Mouse (Mus musculus) neural tube, embryonic 15.5 days (tissue): ENCODE measurements at regions not wholly inside any gene's neighbourhood (a gene's known extent, or its start where the extent isn't known, plus 50 kb on each side); places are given as distances from the start of the nearest gene placed in this dataset.

ENCODE experiments used
- ATAC-seq: fragments of 200-750 bp; cut with Nextera tagmentation; 2 replicates; pipeline ENCODE4 v1.8.0; 2017; ENCODE audit warnings: mild to moderate bottlenecking, moderate TSS enrichment, moderate library complexity; ENCODE audit not compliant: low FRiP score
- H3K27ac ChIP-seq: fragments of 300-500 bp; sonication (generic); replicated peaks from 2 replicates; pipeline ENCODE4 v1.5.1; 2015; ENCODE audit warnings: mild to moderate bottlenecking, inconsistent platforms
- H3K27me3 ChIP-seq: fragments of 300-500 bp; sonication (generic); replicated peaks from 2 replicates; pipeline ENCODE4 v1.6.1; 2015; ENCODE audit warnings: inconsistent platforms
- H3K36me3 ChIP-seq: fragments of 300-500 bp; sonication (generic); 2 replicates; pipeline ENCODE4 v1.6.1; 2015; ENCODE audit warnings: inconsistent platforms
- H3K4me1 ChIP-seq: fragments of 300-500 bp; sonication (generic); 2 replicates; pipeline ENCODE4 v1.6.1; 2015; ENCODE audit warnings: inconsistent platforms
- H3K4me2 ChIP-seq: fragments of 300-500 bp; sonication (generic); 2 replicates; pipeline ENCODE4 v1.6.1; 2015; ENCODE audit warnings: inconsistent platforms, mild to moderate bottlenecking, moderate library complexity
- H3K4me3 ChIP-seq: fragments of 300-500 bp; sonication (generic); replicated peaks from 2 replicates; pipeline ENCODE4 v1.5.1; 2015; ENCODE audit warnings: mild to moderate bottlenecking, inconsistent platforms
- H3K9ac ChIP-seq: fragments of 300-500 bp; sonication (generic); replicated peaks from 2 replicates; pipeline ENCODE4 v1.6.1; 2015; ENCODE audit warnings: mild to moderate bottlenecking, inconsistent platforms
- H3K9me3 ChIP-seq: fragments of 300-500 bp; sonication (generic); replicated peaks from 2 replicates; pipeline ENCODE4 v1.6.1; 2016; ENCODE audit warnings: inconsistent platforms
- WGBS: fragments of 180-500 bp; shearing (Covaris S2); methylation state at CpG from one replicate; pipeline ENCODE4 v1.1.7; 2015; ENCODE audit warnings: mixed read lengths; 5-methylcytosine and 5-hydroxymethylcytosine counted together

- H3K4me2 ChIP-seq = no peak overlapping the region
- WGBS = 94% methylated on average over 4 of the region's 4 CpGs
Measured at GRCm38 (mm10) chr1:4570730-4571129, 237.0 kb upstream of the Gm37988 start.

GRCm38 (mm10) chr1:4571299-4572202, 236.1 kb upstream of the Gm37988 start:
- peak; percentile 95 for ATAC-seq
- under 1% methylated on average over 49 of the region's 58 CpGs for WGBS
- Histone ChIP-seq H3K9me3 (no peaks in the 10 kb centered on the region), H3K9ac (peak overlapping the region; percentile 81), H3K4me2 (peak overlapping the region; percentile 89), H3K27ac (peak overlapping the region; percentile 89), H3K4me1 (peaks cover 4% of the 10 kb centered on the region), H3K27me3 (0 out of 2 replicates have a peak, but pooled peaks cover 3% of the 10 kb centered on the region), H3K36me3 (no peaks in the 10 kb centered on the region), H3K4me3 (peak overlapping the region; percentile 64)

More at GRCm38 (mm10) chr1:4570730-4571129, 237.0 kb upstream of the Gm37988 start:
- Histone ChIP-seq H3K36me3 (no peaks in the 10 kb centered on the region), H3K4me3 (no peak overlapping the region), H3K9ac (no peak overlapping the region), H3K27me3 (0 out of 2 replicates have a peak, but pooled peaks cover 3% of the 10 kb centered on the region), H3K9me3 (no peaks in the 10 kb centered on the region), H3K27ac (no peak overlapping the region), H3K4me1 (peaks cover 4% of the 10 kb centered on the region)
- ATAC-seq = no peak

- Histone ChIP-seq H3K4me3 (peak overlapping the region; percentile 64), H3K9ac (peak overlapping the region; percentile 81; the same call in 1 of the 2 replicates), H3K36me3 (no peaks in the 10 kb centered on the region), H3K4me2 (peak overlapping the region; percentile 89), H3K27me3 (0 out of 2 replicates have a peak, but pooled peaks cover 3% of the 10 kb centered on the region), H3K27ac (peak overlapping the region; percentile 89), H3K9me3 (no peaks in the 10 kb centered on the region), H3K4me1 (peaks cover 4% of the 10 kb centered on the region)
- ATAC-seq = no peak
- 36% methylated on average over 3 of the region's 3 CpGs for WGBS
Measured at GRCm38 (mm10) chr1:4572311-4572710, 235.4 kb upstream of the Gm37988 start.

GRCm38 (mm10) chr1:4574101-4574500, 233.6 kb upstream of the Gm37988 start:
- H3K27me3 ChIP-seq = 0 out of 2 replicates have a peak, but pooled peaks cover 3% of the 10 kb centered on the region
- no peak overlapping the region for H3K27ac ChIP-seq
- H3K9ac ChIP-seq = no peak overlapping the region
- 33% methylated on average over 1 of the region's 1 CpGs for WGBS
- ATAC-seq = no peak
- H3K4me3 ChIP-seq = no peak overlapping the region
- peaks cover 4% of the 10 kb centered on the region for H3K4me1 ChIP-seq
- no peaks in the 10 kb centered on the region for H3K9me3 ChIP-seq
- H3K4me2 ChIP-seq = no peak overlapping the region
- H3K36me3 ChIP-seq = no peaks in the 10 kb centered on the region

- no peak overlapping the region for H3K27ac ChIP-seq
- no peak for ATAC-seq
- WGBS = 76% methylated on average over 1 of the region's 1 CpGs
- no peaks in the 10 kb centered on the region for H3K36me3 ChIP-seq
- H3K4me1 ChIP-seq = no peaks in the 10 kb centered on the region
- no peak overlapping the region for H3K9ac ChIP-seq
- no peak overlapping the region for H3K4me3 ChIP-seq
- H3K27me3 ChIP-seq = 0 out of 2 replicates have a peak, but pooled peaks cover 3% of the 10 kb centered on the region
- no peak overlapping the region for H3K4me2 ChIP-seq
- H3K9me3 ChIP-seq = no peaks in the 10 kb centered on the region
Measured at GRCm38 (mm10) chr1:4576957-4577356, 230.7 kb upstream of the Gm37988 start.

- H3K9me3 ChIP-seq = no peaks in the 10 kb centered on the region
- H3K27me3 ChIP-seq = no peaks in the 10 kb centered on the region
- H3K9ac ChIP-seq = no peak overlapping the region
- H3K4me3 ChIP-seq = no peak overlapping the region
- H3K27ac ChIP-seq = no peak overlapping the region
- no peak for ATAC-seq
- no peak overlapping the region for H3K4me2 ChIP-seq
- no peaks in the 10 kb centered on the region for H3K36me3 ChIP-seq
- H3K4me1 ChIP-seq = no peaks in the 10 kb centered on the region
Measured at GRCm38 (mm10) chr1:4582534-4582933, 225.2 kb upstream of the Gm37988 start.

GRCm38 (mm10) chr1:4597856-4598255, 209.8 kb upstream of the Gm37988 start:
- Histone ChIP-seq H3K9me3 (no peaks in the 10 kb centered on the region), H3K4me3 (no peak overlapping the region), H3K27me3 (no peaks in the 10 kb centered on the region), H3K36me3 (no peaks in the 10 kb centered on the region), H3K4me1 (no peaks in the 10 kb centered on the region), H3K4me2 (no peak overlapping the region), H3K27ac (no peak overlapping the region), H3K9ac (no peak overlapping the region)
- WGBS = 73% methylated on average over 3 of the region's 3 CpGs
- no peak for ATAC-seq

- H3K4me3 ChIP-seq = no peak overlapping the region
- no peaks in the 10 kb centered on the region for H3K36me3 ChIP-seq
- H3K4me2 ChIP-seq = no peak overlapping the region
- no peaks in the 10 kb centered on the region for H3K27me3 ChIP-seq
- WGBS = 22% methylated on average over 3 of the region's 3 CpGs
- H3K4me1 ChIP-seq = no peaks in the 10 kb centered on the region
- H3K27ac ChIP-seq = no peak overlapping the region
- no peak overlapping the region for H3K9ac ChIP-seq
- no peaks in the 10 kb centered on the region for H3K9me3 ChIP-seq
- no peak for ATAC-seq
Measured at GRCm38 (mm10) chr1:4598425-4598824, 209.3 kb upstream of the Gm37988 start.

- Histone ChIP-seq H3K36me3 (no peaks in the 10 kb centered on the region), H3K9ac (no peak overlapping the region), H3K27me3 (no peaks in the 10 kb centered on the region), H3K27ac (no peak overlapping the region), H3K4me3 (no peak overlapping the region), H3K4me2 (no peak overlapping the region), H3K9me3 (no peaks in the 10 kb centered on the region), H3K4me1 (no peaks in the 10 kb centered on the region)
- ATAC-seq = no peak
- WGBS = 86% methylated on average over 3 of the region's 3 CpGs
Measured at GRCm38 (mm10) chr1:4602386-4602785, 205.3 kb upstream of the Gm37988 start.

GRCm38 (mm10) chr1:4608824-4609223, 198.9 kb upstream of the Gm37988 start:
- H3K4me2 ChIP-seq = no peak overlapping the region
- no peaks in the 10 kb centered on the region for H3K36me3 ChIP-seq
- no peaks in the 10 kb centered on the region for H3K4me1 ChIP-seq
- 46% methylated on average over 2 of the region's 2 CpGs for WGBS
- ATAC-seq = no peak
- H3K27me3 ChIP-seq = no peaks in the 10 kb centered on the region
- no peak overlapping the region for H3K9ac ChIP-seq
- H3K9me3 ChIP-seq = no peaks in the 10 kb centered on the region
- H3K27ac ChIP-seq = no peak overlapping the region
- no peak overlapping the region for H3K4me3 ChIP-seq

- Histone ChIP-seq H3K4me1 (no peaks in the 10 kb centered on the region), H3K36me3 (no peaks in the 10 kb centered on the region), H3K27ac (no peak overlapping the region), H3K27me3 (no peaks in the 10 kb centered on the region), H3K4me2 (no peak overlapping the region), H3K4me3 (no peak overlapping the region), H3K9ac (no peak overlapping the region), H3K9me3 (no peaks in the 10 kb centered on the region)
- no peak for ATAC-seq
- 81% methylated on average over 4 of the region's 4 CpGs for WGBS
Measured at GRCm38 (mm10) chr1:4613305-4613704, 194.4 kb upstream of the Gm37988 start.

- Histone ChIP-seq H3K9ac (no peak overlapping the region), H3K4me2 (no peak overlapping the region), H3K4me3 (no peak overlapping the region), H3K27ac (no peak overlapping the region), H3K9me3 (no peaks in the 10 kb centered on the region), H3K4me1 (no peaks in the 10 kb centered on the region), H3K36me3 (no peaks in the 10 kb centered on the region), H3K27me3 (no peaks in the 10 kb centered on the region)
- no peak for ATAC-seq
- WGBS = 95% methylated on average over 1 of the region's 1 CpGs
Measured at GRCm38 (mm10) chr1:4615286-4615685, 192.4 kb upstream of the Gm37988 start.
